Mouse (Mus musculus) hindbrain, postnatal 0 days (tissue): ENCODE results near the gene Fam114a2. TPM values are rescaled to one million over a fixed set of nuclear protein-coding genes. Genes with fewer than 3 reads are reported as not detected.

Experiments
- ATAC-seq: fragments of 200-750 bp; cut with Nextera tagmentation; 2 replicates; pipeline ENCODE4 v1.8.0; 2017; ENCODE audit warnings: mild to moderate bottlenecking, moderate TSS enrichment, moderate library complexity
- DNase-seq: peaks from one replicate; pipeline ENCODE4 v3.0.0-alpha.2; 2015; ENCODE audit warnings: low spot score
- H3K27ac ChIP-seq: fragments of 300-500 bp; sonication (generic); 2 replicates; pipeline ENCODE4 v1.5.1; 2014; ENCODE audit warnings: mild to moderate bottlenecking
- H3K27me3 ChIP-seq: fragments of 300-500 bp; sonication (generic); 2 replicates; pipeline ENCODE4 v1.6.1; 2014; ENCODE audit warnings: low read length, mixed read lengths; ENCODE audit not compliant: insufficient read depth
- H3K36me3 ChIP-seq: fragments of 300-500 bp; sonication (generic); 2 replicates; pipeline ENCODE4 v1.6.1; 2014; ENCODE audit warnings: low read length, mixed read lengths; ENCODE audit not compliant: insufficient read depth
- H3K4me1 ChIP-seq: fragments of 300-500 bp; sonication (generic); 2 replicates; pipeline ENCODE4 v1.6.1; 2014; ENCODE audit warnings: antibody characterized with exemption, low read length, mixed read lengths; ENCODE audit not compliant: insufficient read depth
- H3K4me2 ChIP-seq: fragments of 300-500 bp; sonication (generic); 2 replicates; pipeline ENCODE4 v1.6.1; 2014; ENCODE audit warnings: low read depth, mild to moderate bottlenecking, low read length, moderate library complexity, mixed read lengths
- H3K4me3 ChIP-seq: fragments of 300-500 bp; sonication (generic); 2 replicates; pipeline ENCODE4 v1.5.1; 2014; ENCODE audit warnings: low read length
- H3K9ac ChIP-seq: fragments of 300-500 bp; sonication (generic); replicated peaks from 2 replicates; pipeline ENCODE4 v1.6.1; 2014; ENCODE audit warnings: mild to moderate bottlenecking, low read length, moderate library complexity, mixed read lengths
- H3K9me3 ChIP-seq: fragments of 300-500 bp; sonication (generic); 2 replicates; pipeline ENCODE4 v1.6.1; 2016; ENCODE audit warnings: low read length, mixed read lengths
- CTCF ChIP-seq: IDR thresholded peaks from 2 replicates; pipeline ENCODE4 v1.5.1; 2016; ENCODE audit warnings: antibody characterized with exemption, control low read depth, low read depth
- whole genome bisulfite sequencing: fragments of 180-500 bp; shearing (Covaris S2); extraction: QIAGEN DNeasy Blood & Tissue Kit; methylation state at CpG from one replicate; pipeline ENCODE4 v1.1.7; 2014; 5-methylcytosine and 5-hydroxymethylcytosine counted together
- polyA plus RNA-seq: library from polyadenylated mRNA; unstranded; fragments of >200 nt; fragmentation: Nextera tagmentation; extraction: Ambion mirVana; gene quantifications from 2 replicates; pipeline ENCODE4 v1.2.1, GENCODE M21; 2015
- total RNA-seq: library from RNA; depleted of rRNA; stranded (reverse); fragments of >200 nt; gene quantifications from 2 replicates; pipeline ENCODE4 v1.2.3, GENCODE M21; 2014

Fam114a2 gene
- total and polyA plus RNA-seq, 2 experiments from 2014 or later, result 28.9 to 51.2 TPM

- WGBS, result 13% methylated on average over 11 of the region's 11 CpGs
- H3K27ac ChIP-seq, result peak overlapping the region; percentile 58; the same call in 1 of the 2 replicates
- H3K4me2 ChIP-seq, result no peak overlapping the region
- peak; percentile 62 for DNase-seq
- TF ChIP-seq CTCF, result no peak
- ATAC-seq, result peak; percentile 56
- H3K9ac ChIP-seq, result no peak overlapping the region
- no peaks in the 10 kb centered on the region for H3K9me3 ChIP-seq
- H3K27me3 ChIP-seq, result no peaks in the 10 kb centered on the region
- peaks cover 11% of the 10 kb centered on the region; the same call in 1 of the 2 replicates for H3K36me3 ChIP-seq
- H3K4me1 ChIP-seq, result peaks cover 11% of the 10 kb centered on the region; the same call in 1 of the 2 replicates
- H3K4me3 ChIP-seq, result no peak overlapping the region
Measured at GRCm38 (mm10) chr11:57531300-57531950, 13.0 kb upstream of the Fam114a2 start.

GRCm38 (mm10) chr11:57529111-57529510 is 10.7 kb upstream of the Fam114a2 start:
- Histone ChIP-seq H3K4me1 (peaks cover 11% of the 10 kb centered on the region; the same call in 1 of the 2 replicates), H3K9ac (no peak overlapping the region), H3K27me3 (no peaks in the 10 kb centered on the region), H3K27ac (no peak overlapping the region), H3K4me2 (no peak overlapping the region), H3K4me3 (no peak overlapping the region), H3K9me3 (no peaks in the 10 kb centered on the region), H3K36me3 (peaks cover 11% of the 10 kb centered on the region; the same call in 1 of the 2 replicates)
- 89% methylated on average over 3 of the region's 3 CpGs for WGBS
- DNase-seq (no peak), ATAC-seq (no peak)
- TF ChIP-seq CTCF, result no peak

GRCm38 (mm10) chr11:57527506-57527905 is 9.1 kb upstream of the Fam114a2 start:
- H3K27me3 ChIP-seq, result no peaks in the 10 kb centered on the region
- no peak overlapping the region for H3K4me3 ChIP-seq
- peaks cover 11% of the 10 kb centered on the region; the same call in 1 of the 2 replicates for H3K36me3 ChIP-seq
- peaks cover 11% of the 10 kb centered on the region; the same call in 1 of the 2 replicates for H3K4me1 ChIP-seq
- DNase-seq, result no peak
- no peaks in the 10 kb centered on the region for H3K9me3 ChIP-seq
- no peak for TF ChIP-seq CTCF
- no peak overlapping the region for H3K27ac ChIP-seq
- WGBS, result 61% methylated on average over 4 of the region's 4 CpGs
- no peak overlapping the region for H3K9ac ChIP-seq
- no peak for ATAC-seq
- no peak overlapping the region for H3K4me2 ChIP-seq

- ATAC-seq, result no peak
- DNase-seq, result no peak
- Histone ChIP-seq H3K4me1 (0 out of 2 replicates have a peak, but pooled peaks cover under 1% of the 10 kb centered on the region), H3K4me3 (no peak overlapping the region), H3K4me2 (no peak overlapping the region), H3K27ac (no peak overlapping the region), H3K9ac (no peak overlapping the region), H3K9me3 (no peaks in the 10 kb centered on the region), H3K36me3 (peaks cover 11% of the 10 kb centered on the region; the same call in 1 of the 2 replicates), H3K27me3 (no peaks in the 10 kb centered on the region)
- TF ChIP-seq CTCF, result no peak
- WGBS, result 88% methylated on average over 3 of the region's 3 CpGs
Measured at GRCm38 (mm10) chr11:57525900-57526299, 7.5 kb upstream of the Fam114a2 start.

GRCm38 (mm10) chr11:57524597-57524996 is 6.2 kb upstream of the Fam114a2 start:
- H3K4me1 ChIP-seq, result no peaks in the 10 kb centered on the region
- TF ChIP-seq CTCF, result no peak
- DNase-seq (no peak), ATAC-seq (no peak)
- no peaks in the 10 kb centered on the region for H3K27me3 ChIP-seq
- H3K9me3 ChIP-seq, result no peaks in the 10 kb centered on the region
- no peak overlapping the region for H3K9ac ChIP-seq
- no peak overlapping the region for H3K4me2 ChIP-seq
- H3K27ac ChIP-seq, result no peak overlapping the region
- no peak overlapping the region for H3K4me3 ChIP-seq
- H3K36me3 ChIP-seq, result 0 out of 2 replicates have a peak, but pooled peaks cover 3% of the 10 kb centered on the region

- no peak for ATAC-seq
- 85% methylated on average over 3 of the region's 3 CpGs for WGBS
- Histone ChIP-seq H3K9me3 (no peaks in the 10 kb centered on the region), H3K36me3 (no peaks in the 10 kb centered on the region), H3K4me3 (no peak overlapping the region), H3K4me1 (no peaks in the 10 kb centered on the region), H3K27me3 (no peaks in the 10 kb centered on the region), H3K4me2 (no peak overlapping the region), H3K27ac (no peak overlapping the region), H3K9ac (no peak overlapping the region)
- TF ChIP-seq CTCF, result no peak
- no peak for DNase-seq
Measured at GRCm38 (mm10) chr11:57523418-57523817, 5.0 kb upstream of the Fam114a2 start.

GRCm38 (mm10) chr11:57522046-57522445 is 3.6 kb upstream of the Fam114a2 start:
- DNase-seq, result peak; percentile 38
- no peak overlapping the region for H3K9ac ChIP-seq
- no peak overlapping the region for H3K4me2 ChIP-seq
- ATAC-seq, result no peak
- no peaks in the 10 kb centered on the region for H3K27me3 ChIP-seq
- TF ChIP-seq CTCF, result no peak
- H3K4me3 ChIP-seq, result no peak overlapping the region
- H3K4me1 ChIP-seq, result peaks cover 7% of the 10 kb centered on the region; the same call in 1 of the 2 replicates
- WGBS, result 71% methylated on average over 7 of the region's 7 CpGs
- no peak overlapping the region for H3K27ac ChIP-seq
- H3K36me3 ChIP-seq, result no peaks in the 10 kb centered on the region
- no peaks in the 10 kb centered on the region for H3K9me3 ChIP-seq
